Mouse (Mus musculus): Measurements from ENCODE around the gene Iqcj.
A peak's percentile ranks its signal among the peaks of the same experiment; 100 is the strongest.

The Iqcj gene

GRCm38 (mm10) chr3:67892026-67892705 lies at the start of gene Iqcj, which contains the start of gene Iqschfp:
Gene Iqcj (plus strand): TSS chr3:67892220.
Gene Iqschfp (plus strand): TSS chr3:67892232.
- DNase-seq, result peak; percentile 3 to 4

GRCm38 (mm10) chr3:67852397-67852796 lies 39.6 kb upstream of the Iqcj start:
- DNase-seq, result no peak

- DNase-seq, result no peak
Measured at GRCm38 (mm10) chr3:67861524-67861923, 30.5 kb upstream of the Iqcj start.

GRCm38 (mm10) chr3:67867420-67868065 lies 24.5 kb upstream of the Iqcj start:
- no peak for DNase-seq

GRCm38 (mm10) chr3:67869424-67869823 lies 22.6 kb upstream of the Iqcj start:
- no peak for DNase-seq

GRCm38 (mm10) chr3:67877253-67877652 lies 14.8 kb upstream of the Iqcj start:
- DNase-seq, result no peak

GRCm38 (mm10) chr3:67884335-67884734 lies 7.7 kb upstream of the Iqcj start:
- DNase-seq, result no peak

- no peak for DNase-seq
Measured at GRCm38 (mm10) chr3:67886176-67886575, 5.8 kb upstream of the Iqcj start.

GRCm38 (mm10) chr3:67887251-67887650 lies 4.8 kb upstream of the Iqcj start:
- DNase-seq, result no peak

- DNase-seq, result no peak
Measured at GRCm38 (mm10) chr3:67892768-67893167, 748 bp downstream of the Iqcj start.

GRCm38 (mm10) chr3:67902517-67902916 lies 10.5 kb downstream of the Iqcj start:
- no peak for DNase-seq

GRCm38 (mm10) chr3:67908586-67908985 lies 16.6 kb downstream of the Iqcj start:
- DNase-seq, result no peak

- no peak for DNase-seq
Measured at GRCm38 (mm10) chr3:67918098-67918497, 26.1 kb downstream of the Iqcj start.

- DNase-seq, result no peak
Measured at GRCm38 (mm10) chr3:67918634-67919259, 26.7 kb downstream of the Iqcj start.

GRCm38 (mm10) chr3:67923095-67923494 lies 31.1 kb downstream of the Iqcj start:
- no peak for DNase-seq

- DNase-seq, result no peak
Measured at GRCm38 (mm10) chr3:67925453-67925852, 33.4 kb downstream of the Iqcj start.

- DNase-seq, result no peak
Measured at GRCm38 (mm10) chr3:67930424-67931133, 38.6 kb downstream of the Iqcj start.

- DNase-seq, result no peak
Measured at GRCm38 (mm10) chr3:67931181-67931580, 39.2 kb downstream of the Iqcj start.

- no peak for DNase-seq
Measured at GRCm38 (mm10) chr3:67931914-67932313, 39.9 kb downstream of the Iqcj start.

- no peak for DNase-seq
Measured at GRCm38 (mm10) chr3:67935829-67936228, 43.8 kb downstream of the Iqcj start.

GRCm38 (mm10) chr3:67947000-67947399 lies 55.0 kb downstream of the Iqcj start:
- DNase-seq, result no peak

GRCm38 (mm10) chr3:67952517-67952940 lies 60.5 kb downstream of the Iqcj start:
- no peak for DNase-seq

- no peak for DNase-seq
Measured at GRCm38 (mm10) chr3:67954459-67955065, 62.5 kb downstream of the Iqcj start.
